Mouse (Mus musculus): ENCODE measurements at regions not wholly inside any gene's neighbourhood (a gene's known extent, or its start where the extent isn't known, plus 50 kb on each side); places are given as distances from the start of the nearest gene placed in this dataset.
"Not testable (repeated sequence)": the region's sequence is repeated elsewhere in the genome, so short reads cannot be mapped to it uniquely, and the experiment has no call there.

- no peaks in the 10 kb centered on the region for H3K9me3 ChIP-seq (ENCODE audit: control insufficient read depth, low read length)
- ATAC-seq (ENCODE audit: low FRiP score), result no peak
- DNase-seq (ENCODE audit: low spot score), result no peak
- no peaks in the 10 kb centered on the region for H3K4me1 ChIP-seq (replicated peaks; ENCODE audit: control insufficient read depth, insufficient read depth, low read length)
- no peak overlapping the region for H3K4me3 ChIP-seq (ENCODE audit: low read depth, low read length)
- no peaks in the 10 kb centered on the region for H3K27me3 ChIP-seq (ENCODE audit: control insufficient read depth, insufficient read depth, low read length)
- no peak overlapping the region for H3K27ac ChIP-seq (ENCODE audit: low read depth, low read length)
- WGBS, result 85% methylated on average over 1 of the region's 1 CpGs
- H3K36me3 ChIP-seq (ENCODE audit: control insufficient read depth, insufficient read depth, low read length), result no peaks in the 10 kb centered on the region
- H3K9ac ChIP-seq (ENCODE audit: low read depth, low read length), result no peak overlapping the region
- no peak overlapping the region for H3K4me2 ChIP-seq (replicated peaks; ENCODE audit: low read depth, low read length)
These were observed 584.8 kb downstream of the Fam19a2 start for GRCm38 (mm10) chr10:123848564-123848963.

DNA sequence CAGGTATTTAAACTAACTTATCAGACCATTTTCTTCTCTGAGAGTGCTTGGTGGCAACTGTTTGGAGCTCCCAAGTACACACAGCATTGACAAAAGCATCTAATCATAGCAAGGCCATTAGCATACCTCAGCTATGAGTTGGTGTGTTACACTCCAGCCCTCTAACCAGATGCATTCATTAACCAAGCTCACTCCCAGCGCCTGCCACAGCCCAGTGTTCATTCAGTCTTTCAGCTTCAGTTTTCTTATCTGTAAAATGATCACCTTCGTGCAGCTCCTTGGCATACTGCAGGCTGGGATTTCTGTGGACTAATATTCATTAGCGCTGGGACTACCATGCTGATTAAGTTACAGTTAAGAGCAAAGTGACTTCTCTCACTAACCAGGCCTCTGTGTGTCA lies 611.7 kb downstream of the Fam19a2 start:
- ATAC-seq (ENCODE audit: low FRiP score) (no peak), DNase-seq (ENCODE audit: low spot score) (no peak)
- Histone ChIP-seq H3K27ac (ENCODE audit: low read depth, low read length) (no peak overlapping the region), H3K9ac (ENCODE audit: low read depth, low read length) (no peak overlapping the region), H3K4me2 (replicated peaks; ENCODE audit: low read depth, low read length) (no peak overlapping the region), H3K4me3 (ENCODE audit: low read depth, low read length) (no peak overlapping the region), H3K36me3 (ENCODE audit: control insufficient read depth, insufficient read depth, low read length) (no peaks in the 10 kb centered on the region), H3K27me3 (ENCODE audit: control insufficient read depth, insufficient read depth, low read length) (no peaks in the 10 kb centered on the region), H3K4me1 (replicated peaks; ENCODE audit: control insufficient read depth, insufficient read depth, low read length) (no peaks in the 10 kb centered on the region), H3K9me3 (ENCODE audit: control insufficient read depth, low read length) (no peaks in the 10 kb centered on the region)
- WGBS, result 67% methylated on average over 3 of the region's 3 CpGs

GRCm38 (mm10) chr10:123875882-123876281 lies 612.1 kb downstream of the Fam19a2 start:
- DNase-seq (ENCODE audit: low spot score), result no peak
- no peak for ATAC-seq (ENCODE audit: low FRiP score)
- H3K27me3 ChIP-seq (ENCODE audit: control insufficient read depth, insufficient read depth, low read length), result no peaks in the 10 kb centered on the region
- no peak overlapping the region for H3K27ac ChIP-seq (ENCODE audit: low read depth, low read length)
- no peaks in the 10 kb centered on the region for H3K36me3 ChIP-seq (ENCODE audit: control insufficient read depth, insufficient read depth, low read length)
- H3K9me3 ChIP-seq (ENCODE audit: control insufficient read depth, low read length), result no peaks in the 10 kb centered on the region
- H3K9ac ChIP-seq (ENCODE audit: low read depth, low read length), result no peak overlapping the region
- no peak overlapping the region for H3K4me3 ChIP-seq (ENCODE audit: low read depth, low read length)
- 68% methylated on average over 5 of the region's 5 CpGs for WGBS
- no peaks in the 10 kb centered on the region for H3K4me1 ChIP-seq (replicated peaks; ENCODE audit: control insufficient read depth, insufficient read depth, low read length)
- H3K4me2 ChIP-seq (replicated peaks; ENCODE audit: low read depth, low read length), result no peak overlapping the region

DNA sequence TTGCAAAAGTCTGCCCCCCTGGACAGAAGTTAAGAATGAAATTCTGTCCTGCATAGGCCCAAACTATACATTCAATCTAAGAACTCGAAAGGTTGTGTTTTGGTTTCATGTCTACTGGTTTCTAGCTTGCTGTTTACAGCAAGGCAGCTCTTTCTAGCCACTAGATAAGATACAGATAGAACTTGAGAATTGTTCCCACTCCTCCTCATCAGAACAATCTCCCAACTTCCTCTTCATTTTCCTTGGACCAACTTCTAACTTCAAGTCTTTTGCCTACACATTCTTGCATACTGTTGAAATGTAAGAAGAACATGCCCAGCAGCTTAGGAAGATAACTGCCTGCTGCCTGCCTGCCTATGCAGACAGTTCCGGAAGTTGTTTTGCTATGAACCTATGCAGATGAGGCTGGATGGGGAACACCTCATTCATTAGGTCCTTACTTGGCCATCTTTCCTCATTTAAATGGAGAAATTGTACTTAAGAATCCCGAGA lies 624.9 kb downstream of the Fam19a2 start:
- ATAC-seq (ENCODE audit: low FRiP score), result no peak
- Histone ChIP-seq H3K27ac (ENCODE audit: low read depth, low read length) (no peak overlapping the region), H3K27me3 (ENCODE audit: control insufficient read depth, insufficient read depth, low read length) (no peaks in the 10 kb centered on the region), H3K9me3 (ENCODE audit: control insufficient read depth, low read length) (no peaks in the 10 kb centered on the region), H3K4me2 (replicated peaks; ENCODE audit: low read depth, low read length) (no peak overlapping the region), H3K4me1 (replicated peaks; ENCODE audit: control insufficient read depth, insufficient read depth, low read length) (no peaks in the 10 kb centered on the region), H3K9ac (ENCODE audit: low read depth, low read length) (no peak overlapping the region), H3K4me3 (ENCODE audit: low read depth, low read length) (no peak overlapping the region), H3K36me3 (ENCODE audit: control insufficient read depth, insufficient read depth, low read length) (no peaks in the 10 kb centered on the region)
- 83% methylated on average over 3 of the region's 3 CpGs for WGBS
- DNase-seq (ENCODE audit: low spot score), result no peak

DNA sequence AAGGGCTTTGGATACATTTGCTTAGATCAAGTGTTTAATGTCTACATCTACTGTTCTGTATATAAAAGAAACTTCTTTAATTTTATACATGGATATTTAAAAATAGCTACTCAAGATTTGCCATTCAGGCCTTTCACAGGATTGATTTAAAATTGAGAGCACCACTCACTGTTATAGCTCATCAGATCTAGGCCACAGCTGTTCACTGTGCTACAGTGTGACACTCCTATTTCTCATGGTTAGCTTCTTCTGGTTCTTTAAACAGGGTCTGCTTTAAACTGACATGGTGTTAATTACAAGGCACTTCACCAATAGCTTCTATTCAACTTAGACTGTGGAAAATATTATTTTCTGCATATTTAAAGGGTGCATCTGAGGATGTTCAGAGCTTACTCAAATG lies 655.3 kb downstream of the Fam19a2 start:
- Histone ChIP-seq H3K4me2 (replicated peaks; ENCODE audit: low read depth, low read length) (no peak overlapping the region), H3K4me3 (ENCODE audit: low read depth, low read length) (no peak overlapping the region), H3K27ac (ENCODE audit: low read depth, low read length) (no peak overlapping the region), H3K9ac (ENCODE audit: low read depth, low read length) (no peak overlapping the region), H3K4me1 (replicated peaks; ENCODE audit: control insufficient read depth, insufficient read depth, low read length) (no peaks in the 10 kb centered on the region), H3K36me3 (ENCODE audit: control insufficient read depth, insufficient read depth, low read length) (no peaks in the 10 kb centered on the region), H3K27me3 (ENCODE audit: control insufficient read depth, insufficient read depth, low read length) (no peaks in the 10 kb centered on the region), H3K9me3 (ENCODE audit: control insufficient read depth, low read length) (no peaks in the 10 kb centered on the region)
- DNase-seq (ENCODE audit: low spot score), result no peak
- ATAC-seq (ENCODE audit: low FRiP score), result no peak

DNA sequence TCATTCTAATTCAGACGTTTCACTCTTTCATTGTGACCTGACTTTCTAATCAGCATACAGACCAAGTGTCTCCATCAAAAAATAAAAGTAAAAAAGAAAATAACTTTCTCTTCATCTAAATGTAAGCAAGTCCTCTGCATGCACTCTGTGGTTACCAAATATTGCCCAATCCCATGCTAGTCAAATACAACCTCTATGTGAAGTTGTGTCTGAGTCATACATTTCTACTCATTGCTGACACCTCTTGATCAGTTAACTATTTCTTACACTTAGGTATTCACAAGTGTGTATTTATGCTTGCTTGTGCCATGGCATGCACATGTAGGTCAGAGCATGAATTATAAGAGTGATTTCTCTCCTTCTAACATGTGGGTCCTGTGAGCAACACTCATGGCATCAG lies 666.2 kb downstream of the Fam19a2 start:
- H3K27me3 ChIP-seq (ENCODE audit: control insufficient read depth, insufficient read depth, low read length), result no peaks in the 10 kb centered on the region
- no peak overlapping the region for H3K27ac ChIP-seq (ENCODE audit: low read depth, low read length)
- H3K9ac ChIP-seq (ENCODE audit: low read depth, low read length), result no peak overlapping the region
- H3K4me2 ChIP-seq (replicated peaks; ENCODE audit: low read depth, low read length), result no peak overlapping the region
- no peaks in the 10 kb centered on the region for H3K4me1 ChIP-seq (replicated peaks; ENCODE audit: control insufficient read depth, insufficient read depth, low read length)
- H3K9me3 ChIP-seq (ENCODE audit: control insufficient read depth, low read length), result no peaks in the 10 kb centered on the region
- H3K4me3 ChIP-seq (ENCODE audit: low read depth, low read length), result no peak overlapping the region
- no peak for ATAC-seq (ENCODE audit: low FRiP score)
- 74% methylated on average over 1 of the region's 1 CpGs for WGBS
- no peaks in the 10 kb centered on the region for H3K36me3 ChIP-seq (ENCODE audit: control insufficient read depth, insufficient read depth, low read length)
- no peak for DNase-seq (ENCODE audit: low spot score)

DNA sequence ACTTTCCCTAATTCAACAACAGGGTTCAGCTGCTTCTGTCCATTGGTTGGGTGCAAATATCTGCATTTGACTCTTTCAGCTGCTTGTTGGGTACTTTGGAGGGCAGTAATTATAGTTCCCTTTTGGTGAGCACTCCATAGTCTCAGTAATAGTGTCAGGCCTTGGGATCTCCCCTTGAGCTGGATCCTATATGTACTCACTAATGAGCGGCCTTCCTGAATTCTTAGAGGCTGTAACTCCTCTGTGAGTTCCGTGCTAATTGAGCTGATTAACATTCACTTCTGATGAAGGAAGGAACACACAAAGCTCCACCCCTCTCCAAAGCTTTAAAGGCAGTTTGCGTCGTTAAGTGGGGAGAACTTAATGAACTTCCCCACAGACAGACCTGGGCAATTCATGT lies 674.9 kb downstream of the Fam19a2 start:
- H3K9me3 ChIP-seq (ENCODE audit: control insufficient read depth, low read length); DNase-seq (ENCODE audit: low spot score); H3K27me3 ChIP-seq (ENCODE audit: control insufficient read depth, insufficient read depth, low read length); H3K27ac ChIP-seq (ENCODE audit: low read depth, low read length); H3K4me3 ChIP-seq (ENCODE audit: low read depth, low read length); ATAC-seq (ENCODE audit: low FRiP score); H3K4me2 ChIP-seq (replicated peaks; ENCODE audit: low read depth, low read length); H3K36me3 ChIP-seq (ENCODE audit: control insufficient read depth, insufficient read depth, low read length); H3K9ac ChIP-seq (ENCODE audit: low read depth, low read length); H3K4me1 ChIP-seq (replicated peaks; ENCODE audit: control insufficient read depth, insufficient read depth, low read length): not testable (repeated sequence)
- 89% methylated on average over 4 of the region's 4 CpGs for WGBS
